Mouse (Mus musculus): ENCODE data around the gene Alg9.
A peak's percentile ranks its signal among the peaks of the same experiment; 100 is the strongest.

The Alg9 gene

DNA sequence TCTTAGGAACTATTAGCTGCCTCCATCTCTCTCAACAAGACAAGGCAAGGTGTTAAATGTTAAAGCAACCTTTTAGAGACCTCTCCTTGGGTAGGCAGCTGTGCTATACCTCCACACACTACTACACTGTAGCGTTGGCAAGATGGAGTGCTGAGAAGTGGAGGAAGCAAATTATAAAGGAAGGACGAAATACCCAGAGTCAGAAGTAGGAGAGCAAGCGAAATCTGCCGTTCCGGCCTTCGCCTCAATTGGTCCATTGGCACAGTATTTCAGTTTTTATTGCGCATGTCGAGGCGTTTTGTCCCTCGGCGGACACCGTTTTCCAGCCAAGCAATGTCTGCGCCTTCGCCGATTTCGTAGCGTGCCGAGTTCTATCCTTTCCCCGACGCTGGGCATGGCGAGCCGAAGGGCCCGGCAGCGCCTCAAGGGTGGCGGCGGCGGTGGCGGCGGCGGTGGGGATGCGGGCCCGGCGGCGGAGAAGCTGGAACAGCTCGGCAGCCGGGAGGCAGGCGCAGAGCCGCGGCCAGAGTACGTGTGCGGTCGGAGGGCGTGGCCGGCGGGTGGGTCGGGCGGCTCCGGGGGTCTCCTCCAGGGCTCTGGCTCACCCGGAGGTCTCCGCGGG, at the start of gene Alg9, which contains the start of gene 1110032A03Rik:
TSS of gene Alg9 (plus strand) at position 29 of the 622 bp plus-strand sequence.
TSS of gene 1110032A03Rik (minus strand) at position 530 of the 622 bp plus-strand sequence.
- DNase-seq: peak; percentile 89

DNA sequence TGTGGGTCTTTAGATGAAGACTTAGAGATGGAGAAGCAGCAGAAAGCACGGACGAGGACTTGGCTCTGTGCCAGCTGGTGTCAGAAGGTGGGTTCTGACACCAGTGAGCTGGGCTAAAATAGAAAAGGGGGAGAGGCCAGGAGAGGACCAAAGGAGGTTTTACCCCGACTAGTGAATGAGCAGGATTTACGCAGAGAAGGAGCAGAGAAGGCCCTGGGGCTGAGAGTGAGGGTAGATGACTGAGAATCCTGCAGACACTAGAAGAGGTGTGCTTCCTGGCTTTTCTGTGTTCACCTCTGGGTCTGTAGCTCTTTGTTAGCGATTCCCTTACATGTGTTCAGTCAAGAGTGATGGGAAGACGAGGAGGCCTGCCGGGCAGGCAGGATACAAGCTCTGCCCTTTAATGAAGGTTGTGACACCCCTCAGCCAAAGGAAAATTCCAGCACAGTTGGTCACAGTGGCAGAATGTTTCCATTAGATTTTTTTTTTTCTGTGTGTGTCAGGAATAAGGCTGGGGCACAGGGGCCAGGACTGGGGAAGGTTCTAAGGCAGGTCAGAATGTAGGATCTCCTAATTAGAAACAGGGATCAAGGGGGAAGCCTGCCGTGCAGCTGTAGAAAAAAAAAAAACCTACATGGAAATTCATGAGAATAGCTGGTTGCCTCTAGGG, 48.8 kb upstream of the Alg9 start:
- no peak for DNase-seq

DNA sequence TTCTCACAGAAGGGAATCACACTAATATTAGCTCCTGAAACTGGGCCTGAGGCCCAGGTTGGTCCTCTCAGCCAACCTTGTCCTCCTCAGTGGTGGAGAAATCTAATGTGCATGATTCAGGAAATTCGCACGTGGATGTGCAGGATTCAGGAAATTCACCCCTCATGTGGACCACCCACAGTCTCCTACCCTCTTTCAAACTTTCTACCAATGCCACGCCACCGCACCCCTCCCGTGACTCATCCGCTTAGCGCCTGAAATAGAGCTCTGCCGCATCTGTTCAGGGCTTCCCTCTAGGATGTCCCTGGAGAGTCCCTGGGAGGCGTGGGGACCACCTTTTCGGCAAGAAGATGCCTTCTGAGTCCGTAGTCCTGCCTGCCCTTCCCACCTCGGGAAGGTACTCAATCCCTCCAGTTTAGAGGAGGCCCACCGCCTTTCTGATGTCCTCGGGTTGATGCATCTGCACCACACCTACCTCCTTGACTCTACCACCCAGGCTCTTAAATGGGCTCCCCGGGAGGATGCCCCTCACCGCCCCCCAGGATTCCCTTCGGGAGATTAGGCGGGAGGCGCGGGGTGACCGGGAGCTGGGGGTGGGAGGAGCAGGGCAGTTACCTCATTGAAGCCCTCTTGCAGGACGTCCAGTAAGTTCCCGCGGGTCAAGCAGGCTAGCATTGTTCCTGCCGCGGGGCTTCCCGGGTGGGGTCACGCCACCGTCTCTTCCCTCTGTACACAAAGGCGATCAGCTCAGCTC, 47.5 kb upstream of the Alg9 start:
- DNase-seq: no peak

DNA sequence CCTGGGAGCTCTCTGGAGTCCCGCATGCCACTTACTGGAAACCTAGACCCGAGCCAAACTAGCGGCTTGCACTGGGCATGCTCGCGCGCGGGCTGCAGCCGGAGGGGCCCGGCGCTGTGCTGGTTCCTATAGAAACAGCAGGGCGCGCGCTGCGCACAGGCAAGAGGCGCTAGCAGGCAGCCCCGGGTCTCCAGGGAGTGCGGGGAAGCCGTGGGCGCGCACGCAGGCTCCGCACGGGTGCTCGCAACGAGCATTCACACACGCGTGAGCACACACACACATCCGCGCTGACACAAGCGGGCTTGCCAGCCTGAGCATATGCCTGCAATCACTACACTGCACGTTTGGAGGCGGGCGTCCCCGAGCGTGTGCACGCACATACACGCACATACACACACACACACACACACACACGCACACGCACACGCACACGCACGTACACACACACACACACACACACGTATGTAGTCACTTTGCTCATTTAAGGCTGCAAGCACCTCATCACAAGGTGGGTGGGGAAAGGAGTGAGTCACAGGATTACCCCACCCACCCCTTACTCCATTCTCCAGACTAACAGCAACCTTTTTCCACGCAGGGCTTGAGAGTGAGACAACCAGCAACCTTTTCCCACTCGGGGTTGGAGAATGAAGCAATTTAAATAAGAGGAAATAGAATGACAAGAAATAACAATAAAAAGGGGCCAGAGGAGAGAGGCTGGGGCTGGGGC, 46.7 kb upstream of the Alg9 start:
- DNase-seq: peak; percentile 59

DNA sequence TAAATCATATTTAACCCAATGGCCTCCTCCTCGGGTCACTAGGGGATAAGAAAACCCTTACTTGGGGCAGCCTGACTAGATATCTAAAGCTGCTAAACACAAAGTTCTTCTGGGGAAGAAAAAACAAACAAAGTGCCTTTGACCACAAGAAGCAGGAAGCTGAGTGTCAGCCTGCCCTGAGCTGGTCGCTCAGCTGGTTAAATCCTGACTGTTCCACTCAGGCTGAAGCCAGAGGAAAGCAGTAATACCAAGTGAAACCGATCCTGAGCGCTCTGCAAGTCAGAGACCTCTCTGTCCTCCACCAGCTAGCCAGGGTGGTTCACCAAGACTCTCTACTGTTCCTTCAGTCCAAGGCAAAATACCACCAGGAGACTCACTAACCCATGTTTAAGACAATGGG, 45.2 kb upstream of the Alg9 start:
- no peak for DNase-seq

DNA sequence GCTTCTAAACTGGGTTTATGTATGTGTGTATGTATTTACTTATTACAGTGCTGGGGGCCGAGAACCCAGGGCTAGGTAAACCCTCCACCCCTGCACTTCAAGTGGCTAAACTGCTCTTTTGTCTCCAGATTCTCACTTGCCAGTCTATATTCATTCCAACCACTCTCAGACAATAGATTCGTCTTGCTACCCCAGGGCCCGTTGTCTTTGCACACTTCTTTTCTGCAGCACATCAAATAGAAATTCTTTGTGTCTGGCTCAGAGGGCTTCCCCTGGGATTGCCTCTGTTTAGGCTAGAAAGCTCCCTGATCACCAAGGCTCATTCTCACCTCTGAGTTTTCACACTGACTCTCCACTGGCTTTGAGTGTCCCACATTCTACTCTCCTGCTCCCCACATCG, 42.3 kb upstream of the Alg9 start:
- no peak for DNase-seq

DNA sequence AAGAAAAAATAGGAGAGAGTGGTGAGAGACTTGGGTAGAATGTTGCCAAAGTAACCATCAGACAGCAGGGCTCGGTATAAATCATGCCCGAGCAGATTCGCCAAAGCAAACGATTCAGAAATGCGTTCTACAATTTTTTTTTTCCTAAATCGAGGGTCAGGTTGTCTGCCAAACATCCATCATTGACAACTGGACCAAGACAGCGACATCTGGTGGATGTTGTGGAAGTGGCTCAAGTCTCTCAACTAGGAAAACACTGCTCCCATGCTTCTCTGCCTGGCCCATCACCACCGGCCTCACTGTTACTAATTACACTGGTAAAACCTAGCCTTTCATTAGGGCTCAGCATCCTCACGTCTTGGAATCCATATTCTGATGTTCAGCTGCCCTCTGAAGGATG, 39.8 kb upstream of the Alg9 start:
- peak; percentile 87 for DNase-seq

DNA sequence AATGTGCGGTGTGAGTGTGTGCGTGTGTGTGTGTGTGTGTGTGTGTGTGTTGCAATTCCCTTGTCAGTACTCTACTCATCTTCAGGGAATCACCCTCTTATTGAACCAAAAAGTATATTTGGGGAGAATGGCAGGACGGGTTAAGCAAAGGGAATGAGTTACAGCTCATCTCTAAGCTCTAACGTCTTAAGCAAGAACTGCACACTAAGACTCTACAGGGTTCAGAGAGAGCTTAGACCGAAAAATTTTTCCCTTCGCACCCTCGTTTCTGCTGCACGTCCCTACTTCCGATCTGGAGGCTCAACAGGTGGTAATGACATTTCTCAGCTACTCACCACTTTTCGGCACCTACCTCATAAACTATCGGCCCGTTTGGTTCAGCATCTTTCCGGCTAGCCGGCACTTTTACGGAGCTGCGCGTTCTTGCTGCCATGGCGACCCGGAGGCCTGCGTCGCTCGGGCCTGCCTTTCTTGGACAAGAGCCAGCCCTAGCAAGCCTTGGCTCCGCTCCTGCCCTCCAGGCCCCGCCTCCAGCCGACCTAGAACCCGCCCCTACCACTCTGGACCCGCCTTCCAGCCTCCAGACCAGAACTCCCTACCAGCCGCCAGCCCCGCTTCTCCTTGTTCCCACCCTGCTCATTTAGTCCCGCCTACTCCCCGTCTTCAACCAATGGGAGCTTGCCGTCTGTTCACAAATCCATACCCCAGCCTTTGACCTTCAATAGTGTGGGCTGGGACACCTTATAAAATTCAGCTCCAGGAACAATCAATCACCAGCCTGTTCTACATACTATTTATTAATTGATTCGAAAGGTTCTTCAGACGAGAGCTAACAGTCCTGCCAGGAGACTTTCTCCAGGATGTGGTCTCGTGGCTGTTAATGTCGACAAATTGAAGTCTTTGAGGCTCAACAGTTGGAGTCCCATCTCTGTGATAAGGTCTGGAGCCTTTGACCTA, 35.6 kb upstream of the Alg9 start, which contains the start of gene Dixdc1:
TSS of gene Dixdc1 (minus strand) at position 604 of the 957 bp plus-strand sequence.
- peak; percentile 94 for DNase-seq

DNA sequence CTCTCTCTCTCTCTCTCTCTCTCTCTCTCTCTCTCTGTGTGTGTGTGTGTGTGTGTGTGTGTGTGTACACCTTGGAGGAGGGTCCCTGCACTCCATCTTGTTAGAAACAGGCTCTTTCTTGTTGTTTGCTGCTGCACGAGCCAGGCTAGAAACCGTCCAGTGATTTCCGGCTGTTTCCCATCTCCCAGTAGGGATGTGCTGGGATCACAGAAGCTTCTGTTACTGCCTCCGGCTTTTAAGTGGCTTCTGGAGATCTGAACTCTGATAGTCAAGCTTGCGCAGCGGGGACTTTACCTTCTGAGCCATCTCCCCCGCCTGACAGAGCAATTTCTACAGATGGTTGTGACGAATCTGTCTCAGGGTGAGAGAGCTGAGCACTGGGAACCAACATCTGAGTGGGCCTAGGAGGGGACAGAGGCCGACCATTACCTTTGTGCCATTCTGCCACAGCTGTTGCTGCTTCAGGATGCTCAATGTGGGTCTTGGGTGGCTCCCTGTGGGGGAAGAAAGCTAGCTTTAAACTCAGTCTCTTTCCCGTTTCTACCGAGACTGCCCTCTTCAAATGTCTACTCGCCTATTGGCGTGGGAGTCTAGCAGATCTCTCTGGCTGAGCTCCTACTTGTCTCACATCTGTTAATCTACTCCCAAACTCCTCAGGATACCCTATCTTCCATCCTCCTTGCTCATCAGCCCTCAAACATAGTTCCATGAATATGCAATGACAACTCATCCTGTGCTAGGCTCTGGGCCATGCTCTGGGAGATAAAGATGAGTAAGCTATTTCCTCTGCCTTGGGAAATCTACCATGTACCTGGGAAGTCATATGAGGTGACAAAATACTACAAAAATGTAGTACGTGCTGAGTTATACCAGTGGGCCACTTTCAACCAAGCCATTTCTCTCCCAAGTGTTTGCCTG, 33.7 kb upstream of the Alg9 start:
- DNase-seq: no peak

DNA sequence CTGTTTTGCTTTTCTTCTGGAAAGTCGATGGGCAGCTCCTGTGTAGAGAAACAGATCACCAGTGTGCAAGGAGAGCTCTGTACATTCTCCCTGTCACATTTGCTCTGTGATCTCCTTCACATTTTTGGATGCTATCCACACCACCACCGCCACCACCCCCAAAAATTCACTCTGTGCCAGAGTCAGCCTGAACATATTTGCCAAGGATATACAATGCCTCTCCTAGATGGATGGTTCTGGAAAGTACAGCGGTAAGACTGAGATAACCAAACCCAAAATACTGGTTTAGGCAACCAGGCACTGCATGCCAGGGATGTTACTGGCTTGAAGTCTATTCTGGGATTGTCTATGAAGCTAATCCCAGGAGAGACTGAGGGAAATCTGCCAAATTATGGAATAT, 32.6 kb upstream of the Alg9 start:
- DNase-seq: no peak

DNA sequence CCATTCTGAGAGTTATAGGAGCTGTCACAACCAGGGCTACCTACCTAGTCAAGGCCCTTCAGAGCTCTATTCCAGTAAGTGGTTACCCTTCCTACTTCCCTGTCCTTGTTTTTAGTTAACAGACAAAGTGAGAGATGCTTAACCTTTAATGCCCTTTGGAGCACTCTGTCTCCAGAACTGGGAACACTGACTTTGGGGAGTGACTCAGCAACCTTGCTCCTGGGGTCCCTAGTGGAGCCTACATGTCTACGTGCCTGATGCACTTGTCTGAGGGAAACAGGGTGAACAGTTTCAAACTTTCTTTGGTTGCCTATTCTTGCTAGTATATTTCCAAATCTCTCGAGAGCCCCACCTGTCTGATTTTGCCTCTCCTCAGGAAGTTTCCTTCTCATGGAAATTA, 32.1 kb upstream of the Alg9 start:
- DNase-seq: no peak

DNA sequence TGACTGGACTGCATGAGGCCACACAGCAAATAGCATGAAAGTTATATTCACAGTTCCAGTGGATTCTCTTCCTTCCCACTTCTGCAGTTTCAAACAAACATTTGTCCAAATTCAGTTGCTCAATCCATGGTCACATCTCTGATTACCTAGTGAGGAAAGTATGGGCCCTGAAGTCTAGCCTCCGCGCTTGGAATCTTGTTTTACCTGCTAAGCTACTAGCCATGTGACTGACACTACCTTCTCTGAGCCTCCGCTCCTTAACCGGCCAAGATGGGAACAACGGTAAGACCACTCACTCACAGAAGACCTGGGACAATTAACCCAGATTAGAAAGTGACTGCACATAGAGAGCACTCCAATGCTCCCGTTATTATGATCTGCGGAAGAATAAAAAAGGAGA, 29.0 kb upstream of the Alg9 start:
- peak; percentile 74 for DNase-seq

DNA sequence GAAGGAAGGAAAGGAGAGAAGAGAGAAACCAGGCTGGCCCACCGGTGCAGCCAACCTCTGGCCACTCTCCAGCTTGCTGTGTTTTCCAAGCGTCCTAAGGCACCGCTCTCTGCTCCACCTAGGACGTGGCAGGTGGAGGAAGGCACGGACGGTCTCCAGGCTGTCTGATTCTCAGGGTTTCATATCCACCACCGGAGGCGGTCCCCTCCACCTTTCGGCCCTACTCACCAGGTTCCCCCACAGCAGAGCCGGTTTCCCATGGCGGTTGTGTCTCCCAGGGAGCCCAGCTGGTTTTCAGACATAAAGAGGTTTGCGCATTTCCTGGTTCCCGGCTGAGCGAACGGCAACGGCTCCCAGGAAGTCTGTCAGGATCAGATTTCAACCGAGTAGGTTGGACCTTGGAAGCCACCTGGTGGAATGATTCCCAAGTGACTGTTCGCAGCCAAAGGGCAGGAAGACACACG, 28.6 kb upstream of the Alg9 start, which contains the start of gene 2310030G06Rik:
TSS of gene 2310030G06Rik (minus strand) at position 323 of the 464 bp plus-strand sequence.
- DNase-seq: peak; percentile 80

DNA sequence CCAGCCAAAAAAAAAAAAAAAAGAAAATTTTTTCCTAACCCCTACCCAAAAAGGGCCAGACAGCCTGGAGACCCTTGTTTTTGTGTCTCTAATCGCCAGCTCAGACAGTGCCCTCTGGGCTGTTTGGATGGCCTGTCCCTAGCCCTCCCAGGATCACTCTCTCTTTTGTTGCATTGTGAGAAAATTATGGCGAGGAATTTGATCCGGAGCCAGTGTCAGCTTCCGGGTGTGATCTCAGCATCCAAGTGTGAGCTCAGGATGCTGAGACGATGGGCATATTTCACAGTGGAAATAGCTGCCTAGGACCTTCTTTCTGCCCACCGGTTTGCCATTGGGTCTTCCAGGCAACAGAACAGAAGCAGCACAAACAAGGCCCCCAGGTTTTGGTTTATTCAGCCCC, 24.1 kb upstream of the Alg9 start:
- no peak for DNase-seq

DNA sequence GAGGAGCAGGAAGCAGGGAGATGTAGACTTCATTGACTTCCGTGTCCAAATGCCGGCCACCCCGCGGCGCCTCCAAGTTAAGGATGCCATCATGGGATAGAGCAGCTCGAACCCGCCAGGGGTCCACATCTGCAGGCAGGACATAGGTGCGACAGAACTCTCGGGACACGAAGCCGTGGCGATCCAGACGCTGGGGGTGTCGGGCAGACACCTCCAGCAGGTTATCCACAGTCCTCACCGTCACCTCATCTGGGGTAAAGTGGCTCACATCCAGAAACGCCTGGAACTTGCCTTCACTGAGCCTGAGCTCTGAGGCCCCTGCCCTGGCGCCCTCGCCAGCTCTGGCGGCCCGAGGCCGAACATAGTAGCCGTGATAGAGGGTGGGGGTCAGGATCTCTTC, 23.5 kb upstream of the Alg9 start, which contains the start of gene Cryab:
TSS of gene Cryab (plus strand) at position 3 of the 400 bp plus-strand sequence.
- no peak for DNase-seq

DNA sequence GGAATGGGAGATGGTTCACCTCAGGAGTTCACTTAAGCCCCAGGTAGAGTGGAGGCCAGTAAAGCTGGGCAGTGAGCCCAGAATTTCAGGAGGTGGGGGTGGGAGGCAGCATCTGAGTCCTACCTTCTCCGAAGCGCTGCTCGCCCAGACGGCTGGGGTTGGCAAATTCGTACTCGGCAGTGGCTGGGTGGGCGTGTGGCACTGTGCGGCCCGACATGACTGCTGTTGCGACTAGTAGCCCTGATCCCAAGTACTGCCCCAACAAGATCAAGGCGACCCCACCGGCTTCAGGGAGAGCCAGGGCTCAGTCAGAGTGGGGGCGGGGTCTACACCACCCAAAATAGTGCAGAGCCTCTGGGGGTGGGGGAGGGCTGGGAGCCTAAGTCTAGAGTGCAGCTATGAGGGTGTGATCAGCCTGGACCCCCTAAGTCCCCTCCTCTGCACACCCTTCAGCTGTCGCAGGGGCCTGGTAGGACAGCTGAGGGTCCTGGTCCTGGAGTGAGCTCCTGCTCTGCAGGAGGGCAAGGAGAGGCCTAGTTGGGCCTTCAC, 22.7 kb upstream of the Alg9 start, which contains the start of gene Hspb2:
TSS of gene Hspb2 (minus strand) at position 301 of the 549 bp plus-strand sequence.
- DNase-seq: no peak

DNA sequence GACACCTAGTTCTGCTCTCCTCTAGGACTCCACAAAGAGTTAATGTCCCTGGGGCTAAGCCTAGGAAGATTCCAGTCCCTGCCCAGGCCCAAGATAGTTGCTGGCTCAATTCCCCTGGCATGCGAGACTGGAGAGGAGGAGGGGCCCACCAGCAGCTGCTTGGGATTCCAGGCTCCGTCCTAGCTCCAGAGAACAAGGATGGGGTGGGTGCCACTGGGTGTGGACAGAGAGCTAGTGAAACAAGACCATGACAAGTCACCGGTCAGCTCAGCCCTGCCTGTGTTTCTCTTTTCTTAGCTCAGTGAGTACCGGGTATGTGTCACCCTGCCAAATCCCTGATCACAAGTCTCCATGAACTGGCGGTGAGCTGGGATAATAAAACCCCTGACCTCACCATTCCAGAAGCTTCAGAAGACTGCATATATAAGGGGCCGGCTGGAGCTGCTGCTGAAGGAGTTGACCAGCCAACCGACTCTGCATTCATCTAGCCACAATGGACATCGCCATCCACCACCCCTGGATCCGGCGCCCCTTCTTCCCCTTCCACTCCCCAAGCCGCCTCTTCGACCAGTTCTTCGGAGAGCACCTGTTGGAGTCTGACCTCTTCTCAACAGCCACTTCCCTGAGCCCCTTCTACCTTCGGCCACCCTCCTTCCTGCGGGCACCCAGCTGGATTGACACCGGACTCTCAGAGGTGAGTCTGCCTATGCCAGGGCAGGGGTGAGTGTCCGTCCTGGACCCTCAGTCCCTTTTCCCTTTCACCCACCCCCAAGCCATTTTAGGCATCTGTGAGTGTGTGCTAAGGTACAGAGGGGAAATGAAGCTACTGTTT, 21.8 kb upstream of the Alg9 start:
- peak; percentile 91 for DNase-seq

DNA sequence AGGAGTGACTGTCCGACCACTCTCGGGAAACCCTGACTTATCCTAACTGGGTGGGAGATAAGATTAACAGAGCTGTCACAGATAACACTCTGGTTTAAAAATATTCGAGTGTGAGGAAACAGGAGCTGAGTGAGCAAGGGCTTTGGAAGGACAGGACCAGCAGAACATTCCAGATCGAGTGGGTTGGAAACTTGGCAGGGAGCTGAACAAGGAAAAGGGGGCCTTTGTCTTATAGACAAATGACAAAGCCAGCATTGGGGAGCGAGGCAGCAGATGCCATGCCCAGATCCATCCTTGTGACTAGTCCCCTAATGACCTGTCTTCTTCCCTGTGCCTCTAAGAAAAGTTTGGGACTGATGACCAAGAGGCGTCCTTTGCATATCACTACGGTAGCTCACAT, 20.9 kb upstream of the Alg9 start:
- DNase-seq: no peak

DNA sequence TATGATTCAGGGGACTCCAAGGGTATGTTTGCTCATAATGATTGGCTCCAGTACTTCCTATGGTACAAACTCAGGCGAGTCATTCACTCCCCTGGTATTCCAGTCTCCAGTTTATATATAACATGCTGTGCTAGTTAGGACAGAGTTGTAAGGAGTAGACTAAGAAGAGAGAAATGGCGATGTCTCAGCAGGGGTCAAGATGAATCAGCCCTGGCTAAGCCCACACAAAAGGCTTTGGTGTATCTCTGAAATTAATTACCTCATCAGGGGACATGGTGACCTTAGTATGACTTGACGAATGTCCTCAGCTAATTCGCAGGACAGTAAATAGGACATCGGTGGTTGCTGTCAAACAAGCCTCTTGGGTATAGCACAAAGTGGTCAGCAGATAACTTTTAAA, 18.1 kb upstream of the Alg9 start:
- DNase-seq: no peak

Measured in lung, postnatal 36 days (tissue).